Mouse (Mus musculus): ENCODE measurements around the gene Arid1b. TPM values are rescaled to one million over a fixed set of nuclear protein-coding genes. Genes with fewer than 3 reads are reported as not detected.

Gene Arid1b
- total and polyA plus RNA-seq, 3 experiments, result 11.6 to 49.1 (median 32.4) TPM

DNA sequence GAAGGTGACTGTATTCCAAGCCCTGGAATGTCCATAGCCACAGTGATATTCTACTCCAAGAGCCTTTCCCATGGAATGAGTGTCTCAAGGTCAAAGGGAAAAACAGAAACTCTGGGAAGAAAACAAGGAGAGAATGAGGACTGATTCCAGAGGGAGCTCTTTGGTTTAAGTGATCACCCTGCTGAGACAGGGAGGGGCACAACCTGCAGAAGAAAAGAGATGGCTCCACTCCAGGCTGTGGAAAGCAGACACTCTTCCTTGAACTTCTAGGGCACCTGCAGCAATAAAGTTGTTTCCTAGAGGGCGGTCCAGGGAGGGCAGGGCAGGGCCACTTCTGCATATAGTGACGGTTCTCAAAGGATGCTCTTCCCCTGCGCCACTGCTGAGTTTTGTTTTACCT lies 45.6 kb upstream of the Arid1b start:
- no peak overlapping the region for H3K4me3 ChIP-seq (ENCODE audit: low read depth, low read length)
- ATAC-seq (ENCODE audit: extremely low read depth, insufficient number of reproducible peaks, low FRiP score, poor library complexity, severe bottlenecking) (no peak), DNase-seq (ENCODE audit: low spot score) (no peak)
- no peaks in the 10 kb centered on the region for H3K9me3 ChIP-seq (replicated peaks)
- no peak for TF ChIP-seq GATA1 (IDR thresholded peaks at IDR 0.05; ENCODE audit: borderline replicate concordance, low read length)
- TF ChIP-seq POLR2AphosphoS5 (IDR thresholded peaks at IDR 0.05; ENCODE audit: insufficient replicate concordance, low read depth, low read length), result no peak
- no peak for TF ChIP-seq CTCF (IDR thresholded peaks at IDR 0.05; ENCODE audit: low read depth, low read length)
- TF ChIP-seq GATA2 (IDR thresholded peaks at IDR 0.05; ENCODE audit: borderline replicate concordance, low read depth, low read length), result no peak
- TF ChIP-seq TAL1 (conservative IDR thresholded peaks at IDR 0.05; ENCODE audit: low read depth, low read length), result no peak
- H3K4me1 ChIP-seq (ENCODE audit: insufficient read depth, low read depth, low read length), result no peaks in the 10 kb centered on the region
- peaks cover 27% of the 10 kb centered on the region for H3K27me3 ChIP-seq (ENCODE audit: insufficient read depth, low read length)
- no peaks in the 10 kb centered on the region for H3K36me3 ChIP-seq (replicated peaks)

DNA sequence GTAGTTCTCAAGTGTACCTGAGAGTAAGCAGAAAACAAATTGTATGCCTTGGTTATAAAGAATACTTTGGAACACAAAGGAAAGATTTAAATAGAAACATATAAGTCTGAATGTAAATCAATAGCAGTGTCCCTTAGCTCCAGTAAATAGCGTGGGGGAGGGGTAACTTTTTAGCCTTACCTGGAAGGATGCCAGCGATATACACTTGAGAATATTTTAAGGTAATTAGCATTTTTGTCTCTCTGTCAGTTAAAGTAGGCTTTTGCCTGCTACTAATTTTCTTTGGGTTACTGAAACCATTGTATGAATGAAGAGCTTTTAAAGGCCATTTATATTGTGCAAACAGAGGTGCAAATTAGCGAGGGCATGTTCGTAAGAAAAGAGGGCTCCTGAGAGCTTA lies 39.7 kb upstream of the Arid1b start:
- H3K9me3 ChIP-seq (replicated peaks), result no peaks in the 10 kb centered on the region
- no peak for DNase-seq (ENCODE audit: low spot score)
- H3K4me3 ChIP-seq (ENCODE audit: low read depth, low read length), result no peak overlapping the region
- no peaks in the 10 kb centered on the region for H3K4me1 ChIP-seq (ENCODE audit: insufficient read depth, low read depth, low read length)
- TF ChIP-seq GATA2 (IDR thresholded peaks at IDR 0.05; ENCODE audit: borderline replicate concordance, low read depth, low read length), result no peak
- TF ChIP-seq TAL1 (conservative IDR thresholded peaks at IDR 0.05; ENCODE audit: low read depth, low read length), result no peak
- TF ChIP-seq CTCF (IDR thresholded peaks at IDR 0.05; ENCODE audit: low read depth, low read length), result no peak
- no peak for TF ChIP-seq GATA1 (IDR thresholded peaks at IDR 0.05; ENCODE audit: borderline replicate concordance, low read length)
- TF ChIP-seq POLR2AphosphoS5 (IDR thresholded peaks at IDR 0.05; ENCODE audit: insufficient replicate concordance, low read depth, low read length), result no peak
- no peak for ATAC-seq (ENCODE audit: extremely low read depth, insufficient number of reproducible peaks, low FRiP score, poor library complexity, severe bottlenecking)
- no peaks in the 10 kb centered on the region for H3K36me3 ChIP-seq (replicated peaks)
- peaks cover 13% of the 10 kb centered on the region; the same call in 1 of the 2 replicates for H3K27me3 ChIP-seq (ENCODE audit: insufficient read depth, low read length)

DNA sequence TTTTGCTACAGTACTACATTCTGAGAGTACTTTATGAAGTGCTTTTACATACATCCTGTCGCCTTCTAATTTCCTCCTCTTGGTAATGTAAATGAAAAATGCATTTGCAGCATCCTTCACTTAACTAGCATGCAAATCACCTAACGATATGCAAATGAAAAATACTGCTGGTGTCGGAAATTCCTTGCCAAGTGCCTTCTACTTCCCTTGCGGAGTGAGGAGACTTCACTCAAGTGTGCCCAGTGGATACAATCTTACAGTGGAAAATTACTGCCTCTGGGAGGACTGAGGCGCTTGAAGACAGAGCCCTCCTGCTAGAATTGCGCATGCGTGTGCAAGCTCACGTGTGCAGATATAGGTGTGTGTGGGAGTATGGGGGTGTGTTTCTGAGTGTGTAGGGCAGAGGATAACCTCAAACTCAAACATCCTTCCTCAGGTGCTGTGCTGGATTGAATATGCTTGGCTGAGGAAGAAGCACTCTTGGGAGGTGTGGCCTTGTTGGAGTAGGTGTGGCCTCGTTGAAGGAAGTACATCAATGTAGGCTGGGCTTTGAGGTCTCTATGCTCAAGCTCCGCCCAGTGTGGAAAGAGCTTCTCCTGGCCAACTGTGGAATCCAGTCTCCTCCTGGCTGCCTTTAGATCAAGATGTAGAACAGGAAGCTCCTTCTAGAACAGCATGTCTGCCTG lies 29.8 kb upstream of the Arid1b start:
- no peak for DNase-seq (ENCODE audit: low spot score)
- TF ChIP-seq CTCF (IDR thresholded peaks at IDR 0.05; ENCODE audit: low read depth, low read length), result no peak
- no peak for TF ChIP-seq POLR2AphosphoS5 (IDR thresholded peaks at IDR 0.05; ENCODE audit: insufficient replicate concordance, low read depth, low read length)
- TF ChIP-seq TAL1 (conservative IDR thresholded peaks at IDR 0.05; ENCODE audit: low read depth, low read length), result no peak
- no peak for TF ChIP-seq GATA1 (IDR thresholded peaks at IDR 0.05; ENCODE audit: borderline replicate concordance, low read length)
- TF ChIP-seq GATA2 (IDR thresholded peaks at IDR 0.05; ENCODE audit: borderline replicate concordance, low read depth, low read length), result no peak
- peaks cover 5% of the 10 kb centered on the region; the same call in 1 of the 2 replicates for H3K4me1 ChIP-seq (ENCODE audit: insufficient read depth, low read depth, low read length)
- no peaks in the 10 kb centered on the region for H3K9me3 ChIP-seq (replicated peaks)
- H3K27me3 ChIP-seq (ENCODE audit: insufficient read depth, low read length), result peaks cover 17% of the 10 kb centered on the region
- H3K36me3 ChIP-seq (replicated peaks), result no peaks in the 10 kb centered on the region
- ATAC-seq (ENCODE audit: extremely low read depth, insufficient number of reproducible peaks, low FRiP score, poor library complexity, severe bottlenecking), result no peak
- no peak overlapping the region for H3K4me3 ChIP-seq (ENCODE audit: low read depth, low read length)

DNA sequence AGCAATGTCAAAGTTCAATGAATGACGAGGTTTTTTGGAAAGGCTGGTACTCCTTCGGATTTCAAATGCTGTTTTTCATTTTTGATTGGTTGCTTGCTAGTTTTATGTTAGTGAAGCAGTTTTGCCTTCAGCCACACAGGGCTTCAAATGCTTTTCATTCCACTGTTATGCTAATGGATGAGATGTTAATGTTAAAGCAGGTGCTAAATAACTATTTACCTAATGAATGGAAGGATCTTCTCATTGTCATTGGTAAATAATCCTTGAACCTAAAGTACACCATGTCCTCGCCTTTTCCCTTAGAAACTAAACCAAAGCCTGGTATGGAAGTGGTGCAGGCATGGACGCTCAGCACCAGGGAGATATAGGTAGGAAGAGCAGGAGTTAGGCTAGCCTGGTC lies 26.9 kb upstream of the Arid1b start:
- peaks cover 17% of the 10 kb centered on the region for H3K27me3 ChIP-seq (ENCODE audit: insufficient read depth, low read length)
- DNase-seq (ENCODE audit: low spot score), result no peak
- H3K4me3 ChIP-seq (ENCODE audit: low read depth, low read length), result no peak overlapping the region
- no peaks in the 10 kb centered on the region for H3K36me3 ChIP-seq (replicated peaks)
- H3K9me3 ChIP-seq (replicated peaks), result no peaks in the 10 kb centered on the region
- TF ChIP-seq TAL1 (conservative IDR thresholded peaks at IDR 0.05; ENCODE audit: low read depth, low read length) (no peak), GATA2 (IDR thresholded peaks at IDR 0.05; ENCODE audit: borderline replicate concordance, low read depth, low read length) (no peak), GATA1 (IDR thresholded peaks at IDR 0.05; ENCODE audit: borderline replicate concordance, low read length) (no peak), POLR2AphosphoS5 (IDR thresholded peaks at IDR 0.05; ENCODE audit: insufficient replicate concordance, low read depth, low read length) (no peak), CTCF (IDR thresholded peaks at IDR 0.05; ENCODE audit: low read depth, low read length) (no peak)
- no peak for ATAC-seq (ENCODE audit: extremely low read depth, insufficient number of reproducible peaks, low FRiP score, poor library complexity, severe bottlenecking)
- peaks cover 5% of the 10 kb centered on the region; the same call in 1 of the 2 replicates for H3K4me1 ChIP-seq (ENCODE audit: insufficient read depth, low read depth, low read length)

DNA sequence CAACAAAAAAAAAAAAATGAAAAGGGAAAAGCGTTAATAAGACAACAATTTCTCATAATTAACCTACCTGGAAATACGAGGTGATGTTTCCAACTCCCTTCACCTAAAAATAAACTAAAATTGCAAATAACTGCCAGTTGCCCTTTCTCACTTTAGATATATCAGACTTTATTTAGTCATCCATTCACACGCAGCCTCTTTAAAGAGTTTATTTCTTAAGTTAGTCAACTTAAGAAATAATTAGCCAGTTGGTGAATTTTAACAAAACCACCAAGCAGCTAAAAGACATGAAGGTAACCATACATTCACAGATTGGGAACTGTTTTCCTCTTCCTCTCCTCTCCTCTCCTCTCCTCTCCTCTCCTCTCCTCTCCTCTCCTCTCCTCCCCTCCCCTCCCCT lies 26.1 kb upstream of the Arid1b start:
- H3K4me3 ChIP-seq (ENCODE audit: low read depth, low read length), result no peak overlapping the region
- DNase-seq (ENCODE audit: low spot score) (no peak), ATAC-seq (ENCODE audit: extremely low read depth, insufficient number of reproducible peaks, low FRiP score, poor library complexity, severe bottlenecking) (no peak)
- peaks cover 5% of the 10 kb centered on the region; the same call in 1 of the 2 replicates for H3K4me1 ChIP-seq (ENCODE audit: insufficient read depth, low read depth, low read length)
- H3K27me3 ChIP-seq (ENCODE audit: insufficient read depth, low read length), result peaks cover 19% of the 10 kb centered on the region
- no peak for TF ChIP-seq GATA2 (IDR thresholded peaks at IDR 0.05; ENCODE audit: borderline replicate concordance, low read depth, low read length)
- no peak for TF ChIP-seq GATA1 (IDR thresholded peaks at IDR 0.05; ENCODE audit: borderline replicate concordance, low read length)
- TF ChIP-seq CTCF (IDR thresholded peaks at IDR 0.05; ENCODE audit: low read depth, low read length), result no peak
- TF ChIP-seq POLR2AphosphoS5 (IDR thresholded peaks at IDR 0.05; ENCODE audit: insufficient replicate concordance, low read depth, low read length), result no peak
- no peak for TF ChIP-seq TAL1 (conservative IDR thresholded peaks at IDR 0.05; ENCODE audit: low read depth, low read length)
- H3K36me3 ChIP-seq (replicated peaks), result no peaks in the 10 kb centered on the region
- H3K9me3 ChIP-seq (replicated peaks), result no peaks in the 10 kb centered on the region

DNA sequence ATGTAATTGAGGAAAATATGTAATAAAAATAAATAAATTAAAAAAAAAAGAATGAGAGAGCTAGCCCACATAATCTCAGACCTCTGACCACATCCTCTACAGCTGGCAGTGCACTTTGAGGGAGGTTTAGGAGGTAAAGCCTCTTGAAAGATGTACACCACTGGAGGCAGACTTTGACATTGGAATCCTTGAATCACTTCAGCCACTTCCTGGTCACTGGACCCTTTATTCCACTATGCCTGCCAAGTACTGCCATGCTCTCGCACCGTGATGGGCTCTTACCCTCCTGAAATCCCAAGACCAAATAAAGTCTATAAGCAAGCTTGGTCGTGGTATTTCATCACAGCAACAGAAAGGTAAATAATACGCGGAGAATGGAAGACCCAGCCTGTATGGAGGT lies 25.3 kb upstream of the Arid1b start:
- H3K4me1 ChIP-seq (ENCODE audit: insufficient read depth, low read depth, low read length), result peaks cover 5% of the 10 kb centered on the region; the same call in 1 of the 2 replicates
- no peak for TF ChIP-seq POLR2AphosphoS5 (IDR thresholded peaks at IDR 0.05; ENCODE audit: insufficient replicate concordance, low read depth, low read length)
- TF ChIP-seq CTCF (IDR thresholded peaks at IDR 0.05; ENCODE audit: low read depth, low read length), result no peak
- TF ChIP-seq TAL1 (conservative IDR thresholded peaks at IDR 0.05; ENCODE audit: low read depth, low read length), result no peak
- TF ChIP-seq GATA2 (IDR thresholded peaks at IDR 0.05; ENCODE audit: borderline replicate concordance, low read depth, low read length), result no peak
- no peak for TF ChIP-seq GATA1 (IDR thresholded peaks at IDR 0.05; ENCODE audit: borderline replicate concordance, low read length)
- H3K36me3 ChIP-seq (replicated peaks), result no peaks in the 10 kb centered on the region
- no peak for DNase-seq (ENCODE audit: low spot score)
- peaks cover 22% of the 10 kb centered on the region for H3K27me3 ChIP-seq (ENCODE audit: insufficient read depth, low read length)
- no peak overlapping the region for H3K4me3 ChIP-seq (ENCODE audit: low read depth, low read length)
- H3K9me3 ChIP-seq (replicated peaks), result no peaks in the 10 kb centered on the region
- no peak for ATAC-seq (ENCODE audit: extremely low read depth, insufficient number of reproducible peaks, low FRiP score, poor library complexity, severe bottlenecking)
